Mouse (Mus musculus): ENCODE data around the gene Skap2.
A peak's percentile ranks its signal among the peaks of the same experiment; 100 is the strongest.

GRCm38 (mm10) chr6:51878551-51878950 lies 133.8 kb downstream of the Skap2 start:
- TF ChIP-seq EP300 (IDR thresholded peaks at IDR 0.05) (peak; percentile 94), CTCF (IDR thresholded peaks at IDR 0.05) (no peak)

All from lung, postnatal 0 days (tissue).